Mouse (Mus musculus) liver, postnatal 0 days (tissue): ENCODE measurements around the gene Prkcb. TPM values are rescaled to one million over a fixed set of nuclear protein-coding genes. Genes with fewer than 3 reads are reported as not detected.
A peak's percentile ranks its signal among the peaks of the same experiment; 100 is the strongest.

ENCODE experiments used
- ATAC-seq: fragments of 200-750 bp; cut with Nextera tagmentation; 2 replicates; pipeline ENCODE4 v1.8.0; 2017; ENCODE audit warnings: mild to moderate bottlenecking, moderate library complexity
- DNase-seq: peaks from one replicate; pipeline ENCODE4 v3.0.0-alpha.2; 2016
- H3K27ac ChIP-seq: fragments of 300-500 bp; sonication (generic); 2 replicates; pipeline ENCODE4 v1.5.1; 2014; ENCODE audit warnings: antibody characterized with exemption, moderate library complexity, mild to moderate bottlenecking, low read depth
- H3K27me3 ChIP-seq: fragments of 300-500 bp; sonication (generic); 2 replicates; pipeline ENCODE4 v1.6.1; 2014; ENCODE audit warnings: low read length, control low read depth, mixed read lengths; ENCODE audit not compliant: insufficient read depth
- H3K36me3 ChIP-seq: fragments of 300-500 bp; sonication (generic); replicated peaks from 2 replicates; pipeline ENCODE4 v1.6.1; 2014; ENCODE audit warnings: mild to moderate bottlenecking, control low read depth, low read length, moderate library complexity, mixed read lengths; ENCODE audit not compliant: insufficient read depth
- H3K4me1 ChIP-seq: fragments of 300-500 bp; sonication (generic); 2 replicates; pipeline ENCODE4 v1.6.1; 2014; ENCODE audit warnings: antibody characterized with exemption, mild to moderate bottlenecking, control low read depth; ENCODE audit not compliant: insufficient read depth
- H3K4me2 ChIP-seq: fragments of 300-500 bp; sonication (generic); 2 replicates; pipeline ENCODE4 v1.6.1; 2014; ENCODE audit warnings: low read depth, mild to moderate bottlenecking, low read length, moderate library complexity, mixed read lengths
- H3K4me3 ChIP-seq: fragments of 300-500 bp; sonication (generic); 2 replicates; pipeline ENCODE4 v1.5.1; 2014; ENCODE audit warnings: low read depth, low read length
- H3K9ac ChIP-seq: fragments of 300-500 bp; sonication (generic); replicated peaks from 2 replicates; pipeline ENCODE4 v1.6.1; 2014; ENCODE audit warnings: mild to moderate bottlenecking, moderate library complexity
- H3K9me3 ChIP-seq: fragments of 300-500 bp; sonication (generic); 2 replicates; pipeline ENCODE4 v1.6.1; 2016; ENCODE audit warnings: mild to moderate bottlenecking, control low read depth, low read length, mixed read lengths
- CTCF ChIP-seq: sonication (generic); IDR thresholded peaks from 2 replicates; pipeline ENCODE4 v1.5.1; 2016; ENCODE audit warnings: antibody characterized with exemption, low read depth
- EP300 ChIP-seq: IDR thresholded peaks from 2 replicates; pipeline ENCODE4 v1.6.1; 2016; ENCODE audit warnings: antibody characterized with exemption, low read depth, mild to moderate bottlenecking
- WGBS: fragments of 180-500 bp; shearing (Covaris S2); extraction: QIAGEN DNeasy Blood & Tissue Kit; methylation state at CpG from one replicate; pipeline ENCODE4 v1.1.7; 2014; ENCODE audit not compliant: insufficient replicate concordance; 5-methylcytosine and 5-hydroxymethylcytosine counted together
- polyA plus RNA-seq: library from polyadenylated mRNA; unstranded; fragments of >200 nt; fragmentation: Nextera tagmentation; extraction: Ambion mirVana; gene quantifications from 2 replicates; pipeline ENCODE4 v1.2.1, GENCODE M21; 2015

Gene Prkcb
- polyA plus RNA-seq, 1 experiment from 2014 or later = 8.1 TPM

DNA sequence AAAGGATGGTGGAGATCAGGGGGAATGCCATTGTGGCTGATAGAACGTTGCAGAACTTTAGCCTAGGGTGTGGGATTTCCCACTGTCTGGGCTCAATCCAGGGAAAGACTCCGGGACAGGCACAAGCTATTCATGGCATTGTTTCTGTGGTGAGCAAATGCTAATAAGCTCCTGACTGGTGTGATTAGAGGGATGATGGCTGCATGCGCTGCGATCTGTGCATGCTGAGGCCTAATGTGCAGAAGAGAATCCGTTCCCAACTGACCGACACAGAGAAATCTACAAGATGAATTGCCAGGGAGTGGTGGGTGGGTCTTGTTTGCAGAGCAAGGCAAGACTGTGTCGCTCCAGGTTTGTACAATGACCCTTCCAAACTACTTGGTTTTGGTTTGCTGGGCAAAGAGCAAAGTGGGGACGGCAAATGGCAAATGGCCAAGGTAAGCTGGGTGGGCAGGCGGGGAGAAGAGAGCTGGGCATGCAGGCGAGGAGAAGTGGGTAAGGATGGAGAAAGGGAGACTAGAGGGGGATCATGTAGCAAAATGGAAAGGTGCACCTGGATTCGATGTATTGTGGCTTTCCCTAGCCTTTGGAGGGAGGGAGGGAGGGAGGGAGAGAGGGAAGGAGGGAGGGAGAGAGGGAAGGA is 199.5 kb downstream of the Prkcb start:
- Histone ChIP-seq H3K4me3 (no peak overlapping the region), H3K27me3 (no peaks in the 10 kb centered on the region), H3K36me3 (no peaks in the 10 kb centered on the region), H3K27ac (no peak overlapping the region), H3K4me2 (no peak overlapping the region), H3K9ac (no peak overlapping the region), H3K9me3 (no peaks in the 10 kb centered on the region), H3K4me1 (no peaks in the 10 kb centered on the region)
- no peak for DNase-seq
- TF ChIP-seq CTCF (no peak), EP300 (no peak)
- ATAC-seq = no peak
- WGBS = 73% methylated on average over 11 of the region's 11 CpGs

DNA sequence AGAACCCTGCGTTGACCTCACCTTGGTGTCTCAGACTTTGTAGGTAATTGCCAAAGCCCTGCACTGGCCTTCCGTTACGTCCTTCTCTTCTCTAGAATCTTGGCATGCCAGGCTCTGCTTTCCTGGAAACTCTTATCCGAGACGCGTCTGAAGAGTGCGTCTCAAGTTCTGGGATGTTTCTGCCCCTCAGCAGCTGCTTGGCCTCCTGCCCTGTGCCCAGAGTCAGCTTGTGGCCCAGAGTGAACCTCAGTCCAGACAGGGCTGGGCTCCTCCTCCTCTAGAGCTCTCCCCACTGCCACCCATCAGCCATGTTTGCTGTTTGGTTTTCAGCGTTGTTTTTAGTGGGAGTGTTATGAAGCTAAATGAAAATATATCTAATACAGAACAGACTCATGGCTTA is 203.5 kb downstream of the Prkcb start:
- no peaks in the 10 kb centered on the region for H3K9me3 ChIP-seq
- no peaks in the 10 kb centered on the region for H3K4me1 ChIP-seq
- ATAC-seq (no peak), DNase-seq (no peak)
- H3K27ac ChIP-seq = no peak overlapping the region
- H3K4me2 ChIP-seq = no peak overlapping the region
- H3K9ac ChIP-seq = no peak overlapping the region
- WGBS = 81% methylated on average over 8 of the region's 8 CpGs
- no peaks in the 10 kb centered on the region for H3K27me3 ChIP-seq
- H3K36me3 ChIP-seq = no peaks in the 10 kb centered on the region
- H3K4me3 ChIP-seq = no peak overlapping the region
- TF ChIP-seq CTCF = no peak
- no peak for TF ChIP-seq EP300

DNA sequence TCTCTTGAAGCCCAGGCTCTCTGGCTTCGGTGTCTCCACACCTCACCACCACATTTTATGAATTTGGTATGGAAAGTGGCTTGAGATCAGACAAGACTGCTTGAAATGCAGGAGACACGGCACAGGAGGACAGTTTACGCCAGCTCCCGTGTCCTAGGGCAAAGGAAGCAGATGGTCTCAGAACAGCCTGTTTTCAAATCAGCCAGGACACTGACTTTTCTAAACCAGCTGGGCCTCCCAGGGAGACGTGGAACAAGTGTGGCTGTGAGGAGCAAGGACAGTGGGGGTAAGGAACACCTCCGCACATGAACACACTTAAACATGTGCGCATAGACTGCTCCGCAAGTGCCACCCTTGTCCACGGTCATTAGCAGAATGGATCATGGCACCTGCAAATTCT is 204.4 kb downstream of the Prkcb start:
- Histone ChIP-seq H3K27me3 (no peaks in the 10 kb centered on the region), H3K4me1 (no peaks in the 10 kb centered on the region), H3K9ac (no peak overlapping the region), H3K9me3 (no peaks in the 10 kb centered on the region), H3K36me3 (no peaks in the 10 kb centered on the region), H3K4me3 (no peak overlapping the region), H3K27ac (no peak overlapping the region), H3K4me2 (no peak overlapping the region)
- 83% methylated on average over 9 of the region's 9 CpGs for WGBS
- DNase-seq (no peak), ATAC-seq (no peak)
- TF ChIP-seq EP300 = no peak
- TF ChIP-seq CTCF = no peak

DNA sequence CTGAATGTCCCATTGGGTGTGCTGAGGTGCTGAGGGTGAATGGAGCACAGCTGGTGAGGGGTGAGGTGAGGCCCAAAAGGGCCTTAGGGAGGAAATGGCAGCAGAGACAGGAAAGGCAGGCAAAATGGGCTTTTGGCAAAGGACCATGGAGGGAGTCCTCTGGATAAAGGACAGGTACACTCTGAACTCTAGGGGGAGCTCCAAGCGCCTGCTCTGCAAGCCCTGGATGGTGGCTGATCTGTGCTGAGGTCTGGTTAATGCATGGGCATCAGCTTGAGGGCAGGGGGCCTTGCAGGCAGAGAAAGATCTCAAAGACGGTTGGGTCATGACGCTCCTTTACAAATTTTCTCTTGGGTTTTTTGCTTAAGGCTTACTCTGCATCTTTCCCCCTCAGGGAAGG is 205.5 kb downstream of the Prkcb start:
- Histone ChIP-seq H3K27ac (no peak overlapping the region), H3K36me3 (no peaks in the 10 kb centered on the region), H3K9ac (no peak overlapping the region), H3K9me3 (no peaks in the 10 kb centered on the region), H3K4me2 (no peak overlapping the region), H3K4me1 (no peaks in the 10 kb centered on the region), H3K4me3 (no peak overlapping the region), H3K27me3 (no peaks in the 10 kb centered on the region)
- peak; percentile 62 for TF ChIP-seq CTCF
- TF ChIP-seq EP300 = no peak
- ATAC-seq (no peak), DNase-seq (peak; percentile 31)
- 20% methylated on average over 3 of the region's 3 CpGs for WGBS

DNA sequence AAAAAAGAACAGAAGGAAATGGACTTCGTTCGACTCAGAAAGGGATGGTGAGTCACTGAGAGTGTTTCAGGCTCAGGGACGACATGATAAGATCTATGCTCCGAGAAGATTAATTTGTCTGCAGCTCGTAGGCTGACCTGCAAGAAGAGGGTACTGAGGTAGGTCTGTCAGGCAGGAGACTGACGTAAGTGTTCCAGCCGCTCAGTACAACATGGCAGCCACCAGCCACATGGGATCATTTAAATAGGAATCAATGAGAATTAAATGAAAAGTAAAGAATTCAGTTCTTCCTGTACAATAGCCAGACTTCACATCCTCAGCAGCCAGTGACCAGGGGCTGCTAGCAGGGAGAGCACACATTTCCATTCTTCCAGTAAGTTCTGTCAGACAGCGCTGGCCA is 209.0 kb downstream of the Prkcb start:
- no peak for DNase-seq
- TF ChIP-seq CTCF (no peak), EP300 (no peak)
- H3K4me1 ChIP-seq = no peaks in the 10 kb centered on the region
- no peaks in the 10 kb centered on the region for H3K27me3 ChIP-seq
- 51% methylated on average over 8 of the region's 8 CpGs for WGBS
- H3K4me2 ChIP-seq = no peak overlapping the region
- H3K27ac ChIP-seq = no peak overlapping the region
- no peak overlapping the region for H3K4me3 ChIP-seq
- H3K9ac ChIP-seq = no peak overlapping the region
- no peak for ATAC-seq
- no peaks in the 10 kb centered on the region for H3K9me3 ChIP-seq
- H3K36me3 ChIP-seq = no peaks in the 10 kb centered on the region

DNA sequence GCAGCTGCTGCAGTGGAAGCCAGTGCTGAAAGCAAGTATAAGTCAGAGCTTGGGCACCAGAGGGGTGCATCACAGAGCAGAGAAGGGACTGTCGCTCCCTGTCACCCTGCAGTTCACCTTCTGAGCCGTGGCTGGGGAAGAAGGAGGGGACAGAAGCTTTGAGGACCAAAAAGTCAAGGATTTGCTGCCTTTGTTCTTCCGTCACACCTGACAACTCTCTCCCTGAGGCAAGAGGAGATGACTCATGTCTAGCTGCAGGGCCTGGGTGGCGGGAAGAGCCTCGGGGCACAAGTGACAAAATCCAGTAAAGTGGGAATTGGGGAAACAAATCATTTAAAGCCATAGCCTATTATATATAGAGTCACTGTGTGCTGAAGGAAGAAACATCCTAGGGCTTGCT is 209.9 kb downstream of the Prkcb start:
- H3K27ac ChIP-seq = no peak overlapping the region
- ATAC-seq = no peak
- TF ChIP-seq EP300 (no peak), CTCF (no peak)
- no peak overlapping the region for H3K4me3 ChIP-seq
- DNase-seq = no peak
- H3K4me2 ChIP-seq = no peak overlapping the region
- H3K9me3 ChIP-seq = no peaks in the 10 kb centered on the region
- no peaks in the 10 kb centered on the region for H3K4me1 ChIP-seq
- 43% methylated on average over 5 of the region's 5 CpGs for WGBS
- no peaks in the 10 kb centered on the region for H3K36me3 ChIP-seq
- H3K9ac ChIP-seq = no peak overlapping the region
- H3K27me3 ChIP-seq = no peaks in the 10 kb centered on the region
